Mouse (Mus musculus): ENCODE results near the gene Gigyf1.

DNA sequence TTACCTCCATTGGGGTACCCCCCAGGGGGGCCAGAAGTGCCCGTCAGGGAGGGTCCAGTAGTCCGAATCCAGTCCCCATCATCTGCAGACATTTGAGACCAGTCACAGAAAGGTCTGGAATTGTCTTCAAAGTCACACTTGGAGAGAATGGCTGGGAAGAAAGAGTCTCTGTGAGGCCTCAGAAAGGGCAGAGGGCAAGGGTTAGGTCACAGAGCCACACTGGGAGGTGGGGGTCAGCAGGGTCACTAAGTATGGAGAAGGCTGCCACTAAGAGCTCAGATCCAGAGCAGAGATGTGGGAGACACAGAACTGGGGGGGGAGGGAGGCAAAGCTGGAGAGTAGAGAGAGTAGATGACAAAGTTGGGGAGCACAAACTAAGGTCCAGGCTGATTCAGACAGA, 44.0 kb upstream of the Gigyf1 start:
- TF ChIP-seq POLR2A (IDR thresholded peaks at IDR 0.05; ENCODE audit: borderline replicate concordance, low read depth, low read length) (no peak), CTCF (IDR thresholded peaks at IDR 0.05; ENCODE audit: low read depth, low read length) (no peak)

Measured in bone marrow macrophage, adult 2 months (primary cell).